Mouse (Mus musculus): Measurements from ENCODE around the gene Prg3.

The Prg3 gene

GRCm38 (mm10) chr2:84987930-84988329 lies at the start of gene Prg3:
Gene Prg3, plus strand, starts transcription at chr2:84988215.
- DNase-seq (ENCODE audit: extremely low read depth, low read depth) = peak; percentile 30

DNA sequence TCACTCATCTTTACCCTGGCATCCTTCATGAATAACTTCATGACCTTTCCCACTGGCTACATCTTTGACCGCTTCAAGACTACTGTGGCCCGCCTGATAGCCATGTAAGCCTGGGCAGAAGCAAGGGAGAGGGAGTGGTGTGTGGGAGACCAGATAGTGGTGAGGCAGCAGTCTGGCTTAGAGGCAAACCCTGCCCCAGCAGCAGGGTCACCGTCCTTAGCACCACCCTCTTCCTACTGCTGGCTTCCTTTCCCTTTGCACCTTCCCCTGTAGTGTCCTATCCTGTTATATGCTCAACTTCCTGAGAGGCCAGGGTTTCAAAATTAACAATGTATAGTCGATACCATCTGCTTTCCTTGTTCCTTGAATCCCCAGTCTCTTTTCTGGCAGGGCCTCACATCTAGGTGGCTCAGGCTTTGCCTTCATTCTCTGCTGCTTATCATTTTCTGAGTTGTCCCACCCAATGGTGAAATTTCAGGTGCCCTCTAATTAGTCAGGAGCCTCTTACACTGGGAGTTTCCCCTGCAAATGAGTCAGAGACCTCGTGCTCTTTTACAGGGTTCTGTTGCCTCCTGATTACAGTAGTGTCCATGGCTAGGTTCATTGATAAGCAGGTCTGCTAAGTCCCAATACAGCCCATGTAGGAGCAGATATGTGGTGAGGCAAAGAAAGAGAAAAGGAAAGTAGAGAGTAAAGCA lies 49.6 kb upstream of the Prg3 start:
- peak; percentile 97 for DNase-seq (ENCODE audit: extremely low read depth, low read depth)

GRCm38 (mm10) chr2:84939306-84939705 lies 48.7 kb upstream of the Prg3 start:
- DNase-seq (ENCODE audit: extremely low read depth, low read depth) = peak; percentile 79

GRCm38 (mm10) chr2:84939711-84940110 lies 48.3 kb upstream of the Prg3 start:
- DNase-seq (ENCODE audit: extremely low read depth, low read depth) = no peak

DNA sequence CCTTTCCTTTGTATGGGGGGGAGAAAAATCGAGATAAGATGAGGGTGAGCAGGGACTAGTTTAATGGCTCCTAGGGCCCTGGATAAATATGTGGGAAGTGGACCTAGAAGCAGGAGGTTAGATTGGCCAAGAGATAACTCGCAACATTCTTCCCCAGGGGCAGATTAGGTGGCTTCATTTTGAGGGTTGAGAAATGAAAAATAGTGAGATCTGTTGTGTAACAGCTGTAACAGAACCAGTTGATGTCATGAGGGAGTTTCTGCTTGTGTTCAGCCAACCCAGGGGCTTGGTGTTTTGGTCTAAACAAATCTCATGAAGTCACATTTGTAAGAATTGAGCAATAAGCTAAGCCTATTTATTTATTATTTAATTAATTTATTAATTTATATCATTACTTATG lies 46.7 kb upstream of the Prg3 start:
- DNase-seq (ENCODE audit: extremely low read depth, low read depth) = no peak

DNA sequence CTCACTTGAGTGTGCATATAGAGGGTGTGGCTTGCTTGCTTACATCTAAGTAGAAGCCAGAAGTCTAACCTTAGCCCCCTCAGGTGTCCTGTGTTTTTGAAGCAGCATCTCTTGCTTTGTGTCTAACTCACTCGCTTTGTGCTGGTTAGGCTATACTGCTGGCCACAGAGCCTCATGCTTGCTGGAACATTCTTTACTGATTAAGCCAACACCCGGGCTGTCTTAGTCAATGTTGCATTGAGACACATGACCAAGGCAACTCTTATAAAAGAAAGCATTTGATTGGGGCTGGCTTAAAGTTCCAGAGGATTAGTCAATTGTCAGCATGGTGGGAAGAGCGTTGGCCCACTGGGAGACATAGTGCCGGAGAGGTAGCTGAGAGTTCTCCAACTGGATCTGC lies 46.2 kb upstream of the Prg3 start:
- DNase-seq (ENCODE audit: extremely low read depth, low read depth) = no peak

GRCm38 (mm10) chr2:84947154-84947771 lies 40.8 kb upstream of the Prg3 start:
- DNase-seq (ENCODE audit: extremely low read depth, low read depth) = no peak

DNA sequence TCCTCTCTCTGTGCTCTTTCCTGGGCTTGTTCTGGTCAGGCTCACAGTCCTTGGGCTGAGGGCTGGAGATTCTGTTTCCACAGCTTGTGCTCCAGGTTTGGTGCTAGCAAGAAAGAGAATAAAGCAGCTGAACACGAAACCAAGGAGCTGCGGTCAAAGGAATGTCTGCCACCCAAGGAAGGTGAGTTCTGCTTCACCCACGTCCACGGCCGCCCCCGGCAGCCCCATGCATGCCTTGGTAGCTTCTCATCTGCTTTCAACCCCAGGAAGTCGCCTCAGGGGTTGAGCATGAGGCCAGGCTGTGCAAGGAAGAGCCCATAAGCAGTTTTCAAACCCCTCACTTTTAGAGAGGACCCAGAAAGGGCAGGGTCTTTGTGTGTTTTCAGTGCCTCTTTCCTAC lies 39.8 kb upstream of the Prg3 start:
- no peak for DNase-seq (ENCODE audit: extremely low read depth, low read depth)

DNA sequence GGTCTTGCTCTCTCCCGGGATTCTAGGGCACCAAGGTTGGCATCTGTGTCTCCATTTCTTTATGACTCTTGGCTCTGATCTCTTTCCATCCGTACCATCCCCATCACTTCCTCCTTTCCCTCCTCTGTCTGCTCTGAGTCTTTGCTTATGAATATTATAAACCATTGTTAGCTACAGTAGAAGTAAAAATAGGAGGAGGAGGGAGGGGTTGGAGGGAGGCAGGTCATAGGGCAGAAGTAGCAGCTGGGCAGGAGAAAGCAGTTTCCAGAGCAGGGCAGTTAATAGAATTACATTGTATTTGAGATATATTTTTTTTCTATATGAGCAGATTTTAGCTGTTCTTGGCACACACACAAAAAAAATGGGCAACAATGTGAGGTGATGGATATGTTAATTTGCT lies 39.3 kb upstream of the Prg3 start:
- DNase-seq (ENCODE audit: extremely low read depth, low read depth) = no peak

DNA sequence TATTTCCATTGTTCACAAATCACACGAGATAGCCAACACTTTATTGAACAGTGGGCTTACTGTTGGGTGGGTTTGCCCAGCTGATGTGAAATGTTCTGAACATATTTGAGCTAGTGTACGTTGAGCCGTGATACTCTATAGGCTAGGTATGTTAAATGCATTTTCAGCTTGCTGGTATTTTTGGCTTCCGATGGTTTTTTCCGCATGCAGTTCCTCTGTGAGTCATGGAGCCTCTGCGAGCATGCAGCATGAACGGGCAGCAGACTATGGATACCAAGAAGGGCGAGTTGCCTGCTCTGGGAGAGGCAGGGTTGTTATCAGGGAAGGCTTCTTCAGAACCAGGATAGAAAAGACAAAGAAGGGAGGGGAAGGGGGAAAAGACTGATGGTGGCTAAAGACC lies 37.0 kb upstream of the Prg3 start:
- DNase-seq (ENCODE audit: extremely low read depth, low read depth) = no peak

GRCm38 (mm10) chr2:84952251-84952650 lies 35.8 kb upstream of the Prg3 start:
- DNase-seq (ENCODE audit: extremely low read depth, low read depth) = no peak

GRCm38 (mm10) chr2:84952693-84953092 lies 35.3 kb upstream of the Prg3 start:
- DNase-seq (ENCODE audit: extremely low read depth, low read depth) = no peak

DNA sequence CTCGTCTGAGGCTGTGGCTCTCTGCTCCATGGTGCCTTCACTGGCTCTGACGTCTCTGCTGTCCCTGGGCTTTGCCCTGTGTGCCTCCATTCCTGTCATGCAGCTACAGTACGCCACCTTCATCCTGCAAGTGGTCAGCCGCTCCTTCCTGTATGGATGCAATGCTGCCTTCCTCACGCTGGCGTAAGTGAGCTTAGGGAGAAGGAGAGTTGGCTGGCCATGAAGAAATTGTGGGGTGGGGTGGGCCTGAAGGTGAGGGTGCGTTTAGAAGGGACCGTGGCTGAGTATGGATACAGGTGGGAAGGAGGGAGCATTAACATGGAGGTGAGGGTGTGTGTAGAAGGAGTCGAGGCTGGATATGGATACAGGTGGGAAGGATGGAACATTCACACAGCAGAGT lies 32.6 kb upstream of the Prg3 start:
- DNase-seq (ENCODE audit: extremely low read depth, low read depth) = no peak

GRCm38 (mm10) chr2:84956274-84956673 lies 31.7 kb upstream of the Prg3 start:
- no peak for DNase-seq (ENCODE audit: extremely low read depth, low read depth)

GRCm38 (mm10) chr2:84958588-84959264 lies 29.3 kb upstream of the Prg3 start:
- DNase-seq (ENCODE audit: extremely low read depth, low read depth) = no peak

GRCm38 (mm10) chr2:84961300-84961699 lies 26.7 kb upstream of the Prg3 start:
- DNase-seq (ENCODE audit: extremely low read depth, low read depth) = no peak

GRCm38 (mm10) chr2:84961901-84962300 lies 26.1 kb upstream of the Prg3 start:
- no peak for DNase-seq (ENCODE audit: extremely low read depth, low read depth)

DNA sequence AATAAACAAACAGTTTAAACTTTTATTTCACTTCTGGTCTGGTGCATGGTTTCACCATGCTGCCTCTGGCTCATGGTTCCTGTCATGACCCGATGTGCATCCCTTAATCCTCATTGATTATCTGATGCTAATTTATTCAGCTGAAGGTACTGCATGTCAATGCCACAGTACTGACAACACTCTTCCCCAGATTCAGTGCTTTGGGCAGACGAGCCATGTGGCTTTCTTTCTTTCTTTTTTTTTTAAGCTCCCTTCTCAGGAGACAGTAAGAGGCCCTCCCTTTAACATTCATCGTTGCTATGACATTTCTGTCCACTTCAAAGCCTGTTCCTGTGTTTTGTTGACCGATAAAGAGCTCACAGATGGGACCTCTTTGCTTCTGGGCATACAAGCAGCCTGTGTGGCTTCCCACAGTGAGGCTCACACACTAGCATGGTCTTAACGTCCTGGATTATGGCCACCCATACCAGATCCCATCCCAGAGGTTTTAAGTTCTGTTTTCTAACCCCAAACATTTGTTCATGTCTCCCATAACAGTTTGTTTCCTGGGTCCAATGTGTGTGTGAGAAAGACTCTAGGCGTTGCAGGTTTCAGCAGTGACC lies 25.0 kb upstream of the Prg3 start:
- no peak for DNase-seq (ENCODE audit: extremely low read depth, low read depth)

DNA sequence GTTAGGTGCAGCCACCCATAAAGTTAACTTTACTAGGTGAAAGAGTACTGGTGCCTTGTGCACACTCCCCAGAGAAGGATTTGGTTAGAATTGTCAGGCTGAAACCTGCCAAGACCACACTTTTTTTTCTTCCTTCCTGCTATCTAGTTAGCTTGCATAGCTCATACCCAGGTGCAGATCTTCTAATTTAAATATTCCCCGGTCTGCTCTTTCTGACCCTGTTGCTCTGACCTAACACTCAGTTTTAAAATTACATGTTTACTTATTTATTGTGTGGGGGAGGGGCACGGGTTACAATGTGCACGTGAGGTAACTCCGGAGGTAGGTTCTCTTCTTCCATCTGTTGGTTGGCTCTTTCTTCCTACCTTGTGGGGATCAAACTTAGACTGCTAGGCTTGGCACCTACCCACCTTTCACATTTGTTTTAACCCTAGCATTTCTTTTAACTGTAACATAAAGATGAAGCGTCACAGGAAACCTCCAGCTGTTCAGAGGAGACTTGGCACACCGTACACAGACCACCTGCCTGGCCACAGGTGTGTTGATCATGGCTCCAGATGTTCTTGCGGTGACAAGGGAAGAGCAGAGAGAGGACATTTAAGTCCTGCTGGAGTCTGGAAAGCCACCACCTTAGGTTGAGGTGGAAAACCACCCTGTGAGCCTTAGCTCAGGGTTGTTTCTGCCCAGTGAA lies 23.8 kb upstream of the Prg3 start:
- DNase-seq (ENCODE audit: extremely low read depth, low read depth) = no peak

DNA sequence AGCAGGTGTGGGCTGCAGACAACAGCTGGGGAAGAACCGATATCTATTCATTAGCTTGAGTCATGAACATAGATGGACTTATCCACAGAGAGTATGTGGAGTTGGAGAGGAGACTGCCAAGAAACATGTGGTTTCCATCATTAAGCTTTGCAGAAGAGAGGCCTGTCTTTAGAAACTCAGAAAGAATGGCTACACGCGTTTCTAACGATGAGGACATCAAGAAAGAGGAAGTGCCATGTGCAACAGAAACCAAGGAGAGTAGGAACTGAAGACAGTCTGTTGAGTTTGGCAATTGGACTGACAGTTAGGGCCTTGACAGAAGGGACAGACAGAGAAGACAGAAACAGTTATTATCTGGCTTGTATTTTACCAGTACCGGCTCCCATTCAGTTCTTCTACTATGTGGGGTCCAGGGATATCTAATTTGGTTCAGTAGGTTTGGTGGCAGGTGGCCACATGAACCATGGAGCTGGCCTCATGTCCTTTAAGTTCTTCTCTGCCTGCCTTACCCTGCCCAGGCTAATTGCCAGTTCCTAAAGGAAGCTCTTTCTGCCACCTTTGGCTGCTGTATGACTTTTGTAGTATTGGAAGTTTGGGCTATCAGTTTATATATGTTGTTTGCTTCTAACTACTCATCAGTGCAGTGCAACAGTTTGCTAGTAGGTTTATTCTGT lies 20.6 kb upstream of the Prg3 start:
- peak; percentile 73 for DNase-seq (ENCODE audit: extremely low read depth, low read depth)

DNA sequence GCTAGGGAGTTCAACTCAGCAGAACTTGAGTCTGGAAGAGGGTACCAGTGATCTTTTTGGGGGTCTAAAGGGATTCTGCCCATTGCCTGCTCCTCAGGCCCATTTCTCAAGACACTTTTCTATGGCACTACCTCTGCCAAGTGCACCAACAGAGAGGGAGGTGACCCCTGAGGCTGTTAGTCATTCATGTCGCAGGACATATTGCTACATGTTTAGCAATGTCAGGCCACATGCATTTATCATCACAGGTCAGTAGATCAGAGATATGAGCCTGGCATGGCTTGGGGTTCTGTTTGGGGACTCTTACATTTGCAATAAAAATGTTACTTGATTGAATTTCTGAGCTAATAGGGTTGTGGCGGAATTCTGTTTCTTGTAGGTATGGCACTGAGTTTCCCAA lies 12.4 kb upstream of the Prg3 start:
- no peak for DNase-seq (ENCODE audit: extremely low read depth, low read depth)
